Mouse (Mus musculus): ENCODE data around the gene Raet1e.
"Not testable (repeated sequence)": the region's sequence is repeated elsewhere in the genome, so short reads cannot be mapped to it uniquely, and the experiment has no call there.

- not testable (repeated sequence) for TF ChIP-seq ELF1 (IDR thresholded peaks at IDR 0.05; ENCODE audit: low read depth, low read length); BHLHE40 (IDR thresholded peaks at IDR 0.05; ENCODE audit: borderline replicate concordance, low read depth, low read length); CTCF (IDR thresholded peaks at IDR 0.05 in 2 of 3, conservative IDR thresholded peaks at IDR 0.05 in 1 of 3; ENCODE audit: control insufficient read depth in 1 of 3, insufficient read depth in 1 of 3, low read depth in 2 of 3, low read length in 3 of 3, poor library complexity in 1 of 3, severe bottlenecking in 1 of 3); ETS1 (IDR thresholded peaks at IDR 0.05; ENCODE audit: low read depth, low read length); EP300 (IDR thresholded peaks at IDR 0.05; ENCODE audit: low read depth in 1 of 2, low read length in 2 of 2); HCFC1 (IDR thresholded peaks at IDR 0.05; ENCODE audit: low read depth, low read length); USF2 (IDR thresholded peaks at IDR 0.05; ENCODE audit: borderline replicate concordance in 1 of 2, insufficient read depth in 1 of 2, low read depth in 1 of 2, low read length in 2 of 2); POLR2A (IDR thresholded peaks at IDR 0.05; ENCODE audit: control insufficient read depth in 1 of 2, insufficient read depth in 1 of 2, low read depth in 1 of 2, low read length in 2 of 2, poor library complexity in 1 of 2); JUND (IDR thresholded peaks at IDR 0.05; ENCODE audit: low read depth, low read length); NRF1 (IDR thresholded peaks at IDR 0.05; ENCODE audit: insufficient read depth, low read depth, low read length, poor library complexity, severe bottlenecking); TAL1 (IDR thresholded peaks at IDR 0.05; ENCODE audit: low read length)
Measured at GRCm38 (mm10) chr10:22396680-22397079, 238.3 kb downstream of the Raet1e start.

Measured in MEL (cell line).